Mouse (Mus musculus) left cerebral cortex, adult 18-20 months (tissue): ENCODE measurements around the gene Tob2. TPM values are rescaled to one million over a fixed set of nuclear protein-coding genes. Genes with fewer than 3 reads are reported as not detected.

Experiments
- DNase-seq, 2 experiments: peaks; one replicate each; pipeline ENCODE4 v3.0.0; 2021 to 2022; ENCODE audit warnings: low spot score in 2 of 2, mixed read lengths in 1 of 2
- long read RNA-seq, 2 experiments: library from polyadenylated mRNA; stranded (forward); transcript quantifications; one replicate each; pipeline ENCODE4 v2.0.0; 2021
- total RNA-seq, 2 experiments: library from RNA; stranded (reverse); gene quantifications; 2 replicates each; pipeline ENCODE4 v1.2.3; 2021

The Tob2 gene
- 10 to 100 TPM; 33.6 to 36.7 TPM for total RNA-seq
- long read RNA-seq, experiment 1, full-length matches to known transcripts, result 24 of 33 reads
- long read RNA-seq, experiment 1, partial matches to known transcripts, result 9 of 33 reads
- long read RNA-seq, experiment 1, other reads (novel, unspliced or antisense), result 0 of 33 reads
- long read RNA-seq, experiment 2, full-length matches to known transcripts, result 5 of 15 reads
- long read RNA-seq, experiment 2, partial matches to known transcripts, result 1 of 15 reads
- long read RNA-seq, experiment 2, other reads (novel, unspliced or antisense), result 9 of 15 reads

GRCm38 (mm10) chr15:81858517-81859329 lies at the start of gene Tob2:
Gene Tob2 (minus strand): TSS chr15:81858796.
- DNase-seq, result peak; percentile 56 to 71

GRCm38 (mm10) chr15:81907953-81908352 lies 49.4 kb upstream of the Tob2 start:
- DNase-seq, result no peak

GRCm38 (mm10) chr15:81904939-81905338 lies 46.3 kb upstream of the Tob2 start:
- DNase-seq, result peak; percentile 72 to 80

GRCm38 (mm10) chr15:81898751-81899150 lies 40.2 kb upstream of the Tob2 start:
- no peak for DNase-seq

- DNase-seq, result no peak
Observed at GRCm38 (mm10) chr15:81897607-81898285, 39.1 kb upstream of the Tob2 start.

GRCm38 (mm10) chr15:81896407-81896806 lies 37.8 kb upstream of the Tob2 start:
- no peak for DNase-seq

- DNase-seq, result no peak
Observed at GRCm38 (mm10) chr15:81894002-81894401, 35.4 kb upstream of the Tob2 start.

- no peak for DNase-seq
Observed at GRCm38 (mm10) chr15:81891822-81892580, 33.4 kb upstream of the Tob2 start.

- DNase-seq, result peak; percentile 57 to 66
Observed at GRCm38 (mm10) chr15:81891140-81891802, 32.7 kb upstream of the Tob2 start.

- DNase-seq, result no peak
Observed at GRCm38 (mm10) chr15:81889175-81889574, 30.6 kb upstream of the Tob2 start.

GRCm38 (mm10) chr15:81886795-81887550 lies 28.4 kb upstream of the Tob2 start:
- DNase-seq, result no peak

- DNase-seq, result no peak
Observed at GRCm38 (mm10) chr15:81885418-81885934, 26.9 kb upstream of the Tob2 start.

- no peak for DNase-seq
Observed at GRCm38 (mm10) chr15:81882348-81882747, 23.8 kb upstream of the Tob2 start.

- DNase-seq, result peak; percentile 80 to 86
Observed at GRCm38 (mm10) chr15:81879531-81880401, 21.2 kb upstream of the Tob2 start.

GRCm38 (mm10) chr15:81872262-81873136 lies 13.9 kb upstream of the Tob2 start, which contains the start of gene Aco2:
Gene Aco2 (plus strand): TSS chr15:81872309.
- peak; percentile 98 to 99 for DNase-seq

- peak; percentile 81 to 87 for DNase-seq
Observed at GRCm38 (mm10) chr15:81871604-81872261, 13.1 kb upstream of the Tob2 start, which contains the start of gene Phf5a. Gene Phf5a (minus strand): TSS chr15:81871911.

GRCm38 (mm10) chr15:81869985-81870384 lies 11.4 kb upstream of the Tob2 start:
- no peak for DNase-seq
